Mouse (Mus musculus) ES-E14 (cell line): ENCODE data around the gene Dlg4.

ENCODE experiments used
- CHD2 ChIP-seq: IDR thresholded peaks from 2 replicates; pipeline ENCODE4 v1.6.1; 2014; ENCODE audit warnings: mild to moderate bottlenecking, low read depth, low read length, inconsistent platforms
- ZNF384 ChIP-seq: IDR thresholded peaks from 2 replicates; pipeline ENCODE4 v1.6.1; 2012; ENCODE audit warnings: low read depth, low read length, inconsistent platforms

GRCm38 (mm10) chr11:70057805-70058204 lies 41.1 kb downstream of the Dlg4 start:
- no peak for TF ChIP-seq CHD2
- no peak for TF ChIP-seq ZNF384
